Mouse (Mus musculus): ENCODE data around the gene Gnaz.

DNA sequence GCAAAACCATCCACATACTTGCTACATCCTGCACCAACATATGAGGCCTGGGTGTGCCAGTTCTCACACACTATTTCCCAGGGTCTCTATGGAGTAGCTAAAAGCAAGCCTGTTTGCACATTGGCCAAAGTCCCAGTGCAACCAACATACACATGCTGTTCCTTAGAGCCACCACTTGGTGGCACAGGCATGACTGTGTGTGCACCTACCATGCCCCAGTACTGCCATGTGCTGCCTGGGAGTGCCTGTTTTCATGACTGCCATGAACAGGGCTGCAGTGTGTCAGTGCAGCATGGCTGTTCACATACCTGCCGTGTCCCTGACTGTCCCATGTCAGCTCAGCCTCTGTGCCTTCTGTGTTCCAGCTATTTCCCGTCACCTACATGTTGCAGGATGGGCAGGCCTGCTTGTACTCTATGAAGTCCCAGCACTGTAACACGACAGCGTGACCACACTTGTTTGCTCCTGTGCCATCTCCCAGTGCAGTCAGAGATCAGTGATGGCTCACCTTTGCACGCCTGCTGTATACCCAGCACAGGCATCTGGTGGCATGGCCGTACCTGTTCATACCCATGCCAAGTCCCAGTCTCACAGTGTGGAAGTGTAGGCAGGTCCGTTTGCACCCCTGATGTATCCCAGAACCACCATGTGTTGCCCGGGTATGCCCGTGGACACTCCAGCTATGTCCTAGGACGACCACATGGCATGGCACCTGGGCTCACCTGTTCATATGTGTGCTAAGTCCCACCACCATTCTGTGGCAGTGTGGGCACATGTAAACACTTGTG lies 29.8 kb upstream of the Gnaz start:
- TF ChIP-seq CTCF (IDR thresholded peaks at IDR 0.05; ENCODE audit: low read depth) (peak; percentile 73), EP300 (IDR thresholded peaks at IDR 0.05; ENCODE audit: low read depth) (no peak)
